Mouse (Mus musculus) lung, embryonic 15.5 days (tissue): ENCODE data around the gene Slc2a13. TPM values are rescaled to one million over a fixed set of nuclear protein-coding genes. Genes with fewer than 3 reads are reported as not detected.

Experiments
- ATAC-seq: fragments of 200-750 bp; cut with Nextera tagmentation; 2 replicates; pipeline ENCODE4 v1.8.0; 2017; ENCODE audit warnings: moderate number of reproducible peaks, borderline replicate concordance; ENCODE audit not compliant: low FRiP score, low TSS enrichment; ENCODE audit errors: extremely low read depth
- H3K27ac ChIP-seq: fragments of 300-500 bp; sonication (generic); 2 replicates; pipeline ENCODE4 v1.5.1; 2015; ENCODE audit warnings: moderate library complexity, mild to moderate bottlenecking, inconsistent platforms
- H3K27me3 ChIP-seq: fragments of 300-500 bp; sonication (generic); 2 replicates; pipeline ENCODE4 v1.6.1; 2015; ENCODE audit warnings: inconsistent platforms
- H3K36me3 ChIP-seq: fragments of 300-500 bp; sonication (generic); 2 replicates; pipeline ENCODE4 v1.6.1; 2015; ENCODE audit warnings: inconsistent platforms
- H3K4me1 ChIP-seq: fragments of 300-500 bp; sonication (generic); 2 replicates; pipeline ENCODE4 v1.6.1; 2015; ENCODE audit warnings: inconsistent platforms
- H3K4me2 ChIP-seq: fragments of 300-500 bp; sonication (generic); 2 replicates; pipeline ENCODE4 v1.6.1; 2015; ENCODE audit warnings: inconsistent platforms, mild to moderate bottlenecking, moderate library complexity
- H3K4me3 ChIP-seq: fragments of 300-500 bp; sonication (generic); 2 replicates; pipeline ENCODE4 v1.5.1; 2015; ENCODE audit warnings: mild to moderate bottlenecking, inconsistent platforms
- H3K9ac ChIP-seq: fragments of 300-500 bp; sonication (generic); 2 replicates; pipeline ENCODE4 v1.6.1; 2015; ENCODE audit warnings: inconsistent platforms
- H3K9me3 ChIP-seq: fragments of 300-500 bp; sonication (generic); 2 replicates; pipeline ENCODE4 v1.6.1; 2016; ENCODE audit warnings: inconsistent platforms
- WGBS: fragments of 180-500 bp; shearing (Covaris S2); methylation state at CpG from one replicate; pipeline ENCODE4 v1.1.7; 2015; 5-methylcytosine and 5-hydroxymethylcytosine counted together
- polyA plus RNA-seq: library from polyadenylated mRNA; unstranded; fragments of >200 nt; fragmentation: Nextera tagmentation; extraction: Ambion mirVana; gene quantifications from 2 replicates; pipeline ENCODE4 v1.2.1, GENCODE M21; 2015

Slc2a13 gene
- polyA plus RNA-seq, 1 experiment from 2014 or later = 1.5 TPM

- Histone ChIP-seq H3K4me3 (no peak overlapping the region), H3K36me3 (no peaks in the 10 kb centered on the region), H3K4me2 (no peak overlapping the region), H3K4me1 (no peaks in the 10 kb centered on the region), H3K27ac (no peak overlapping the region), H3K9ac (no peak overlapping the region), H3K9me3 (no peaks in the 10 kb centered on the region), H3K27me3 (no peaks in the 10 kb centered on the region)
- no peak for ATAC-seq
- 58% methylated on average over 4 of the region's 4 CpGs for WGBS
These were observed 78.0 kb downstream of the Slc2a13 start for GRCm38 (mm10) chr15:91495014-91495413.

- no peak for ATAC-seq
- H3K9ac ChIP-seq = no peak overlapping the region
- no peaks in the 10 kb centered on the region for H3K4me1 ChIP-seq
- no peaks in the 10 kb centered on the region for H3K27me3 ChIP-seq
- H3K4me3 ChIP-seq = no peak overlapping the region
- no peaks in the 10 kb centered on the region for H3K36me3 ChIP-seq
- no peaks in the 10 kb centered on the region for H3K9me3 ChIP-seq
- no peak overlapping the region for H3K4me2 ChIP-seq
- no peak overlapping the region for H3K27ac ChIP-seq
- 88% methylated on average over 14 of the region's 14 CpGs for WGBS
These were observed 93.0 kb downstream of the Slc2a13 start for GRCm38 (mm10) chr15:91479924-91480615.

- no peak overlapping the region for H3K27ac ChIP-seq
These were observed 95.3 kb downstream of the Slc2a13 start for GRCm38 (mm10) chr15:91477766-91478165.

DNA sequence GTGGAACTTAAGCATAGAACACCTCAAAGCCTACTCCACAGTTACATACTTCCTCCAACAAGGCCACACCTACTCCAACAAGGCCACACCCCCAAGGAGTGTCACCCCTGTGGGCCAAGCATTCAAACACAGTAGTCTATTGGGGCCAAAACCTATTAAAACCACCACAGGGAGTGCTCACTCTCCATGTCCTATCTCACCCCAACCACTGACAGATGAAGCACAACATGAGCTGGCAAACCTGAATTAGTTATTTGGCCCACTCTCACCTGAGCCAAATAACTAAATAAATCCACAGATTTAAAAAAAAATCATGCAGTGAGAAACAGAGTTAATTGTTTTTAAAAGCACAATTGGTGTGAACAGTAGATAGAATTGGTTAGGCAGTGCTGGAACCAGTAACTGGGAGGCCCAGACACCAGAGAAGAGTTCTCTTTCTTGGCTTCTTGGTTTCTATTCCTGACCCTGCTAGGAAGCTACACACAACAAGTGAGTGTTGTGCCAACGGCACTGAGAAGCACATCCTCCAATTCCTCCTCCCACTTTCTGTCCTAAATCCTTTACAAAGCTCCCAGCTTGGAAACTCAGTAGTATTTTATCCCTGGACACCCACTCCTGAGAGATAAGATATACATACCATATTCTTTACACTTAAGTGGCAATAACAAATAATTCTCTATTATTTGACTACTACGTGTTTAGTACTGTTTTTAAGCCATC is 99.2 kb downstream of the Slc2a13 start:
- H3K9me3 ChIP-seq = 0 out of 2 replicates have a peak, but pooled peaks cover 4% of the 10 kb centered on the region
- 73% methylated on average over 2 of the region's 2 CpGs for WGBS
- H3K4me2 ChIP-seq = no peak overlapping the region
- no peak overlapping the region for H3K4me3 ChIP-seq
- H3K27ac ChIP-seq = no peak overlapping the region
- ATAC-seq = no peak
- no peak overlapping the region for H3K9ac ChIP-seq
- no peaks in the 10 kb centered on the region for H3K4me1 ChIP-seq
- no peaks in the 10 kb centered on the region for H3K27me3 ChIP-seq
- H3K36me3 ChIP-seq = no peaks in the 10 kb centered on the region

More at GRCm38 (mm10) chr15:91477766-91478165, 95.3 kb downstream of the Slc2a13 start:
- no peak overlapping the region for H3K4me2 ChIP-seq
- ATAC-seq = no peak
- H3K27me3 ChIP-seq = no peaks in the 10 kb centered on the region
- no peaks in the 10 kb centered on the region for H3K4me1 ChIP-seq
- H3K36me3 ChIP-seq = no peaks in the 10 kb centered on the region
- H3K4me3 ChIP-seq = no peak overlapping the region
- WGBS = 31% methylated on average over 5 of the region's 5 CpGs
- 0 out of 2 replicates have a peak, but pooled peaks cover 4% of the 10 kb centered on the region for H3K9me3 ChIP-seq
- no peak overlapping the region for H3K9ac ChIP-seq

GRCm38 (mm10) chr15:91465331-91465730 is 107.7 kb downstream of the Slc2a13 start:
- Histone ChIP-seq H3K27me3 (no peaks in the 10 kb centered on the region), H3K36me3 (no peaks in the 10 kb centered on the region), H3K9me3 (no peaks in the 10 kb centered on the region), H3K9ac (no peak overlapping the region), H3K4me2 (no peak overlapping the region), H3K27ac (no peak overlapping the region), H3K4me1 (peaks cover 5% of the 10 kb centered on the region; the same call in 1 of the 2 replicates), H3K4me3 (no peak overlapping the region)
- 47% methylated on average over 3 of the region's 3 CpGs for whole genome bisulfite sequencing
- ATAC-seq = no peak

DNA sequence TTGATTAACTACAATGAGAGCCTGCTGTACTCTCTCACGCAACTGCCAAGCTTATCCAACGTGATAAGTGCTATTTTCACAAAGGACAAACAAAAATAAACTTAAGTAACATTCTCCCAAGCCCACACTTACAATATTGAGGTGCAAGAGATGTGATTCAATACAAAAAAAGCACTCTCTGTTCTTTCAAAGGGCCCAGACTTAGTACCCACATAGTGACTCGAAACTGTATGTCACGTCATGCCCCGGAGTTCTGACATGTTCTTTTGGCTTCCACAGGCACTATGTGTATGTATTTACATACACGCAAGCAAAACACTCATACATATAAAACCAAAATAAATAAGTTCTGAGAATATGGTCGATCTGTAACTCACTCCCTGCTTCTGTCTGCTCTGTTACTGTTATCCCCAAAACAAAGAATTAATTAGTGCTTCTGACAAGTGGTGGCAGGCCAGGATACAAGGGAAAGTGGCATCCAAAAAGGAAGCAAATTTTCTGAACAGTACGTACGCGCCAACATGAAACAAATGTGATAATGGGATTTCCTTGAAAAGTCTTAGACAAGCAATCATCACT is 109.1 kb downstream of the Slc2a13 start:
- no peaks in the 10 kb centered on the region for H3K36me3 ChIP-seq
- ATAC-seq = peak; percentile 59; the same call in 1 of the 2 replicates
- H3K4me1 ChIP-seq = peaks cover 5% of the 10 kb centered on the region; the same call in 1 of the 2 replicates
- 57% methylated on average over 10 of the region's 10 CpGs for WGBS
- H3K27ac ChIP-seq = no peak overlapping the region
- no peak overlapping the region for H3K9ac ChIP-seq
- H3K4me3 ChIP-seq = no peak overlapping the region
- H3K9me3 ChIP-seq = no peaks in the 10 kb centered on the region
- H3K4me2 ChIP-seq = no peak overlapping the region
- no peaks in the 10 kb centered on the region for H3K27me3 ChIP-seq

DNA sequence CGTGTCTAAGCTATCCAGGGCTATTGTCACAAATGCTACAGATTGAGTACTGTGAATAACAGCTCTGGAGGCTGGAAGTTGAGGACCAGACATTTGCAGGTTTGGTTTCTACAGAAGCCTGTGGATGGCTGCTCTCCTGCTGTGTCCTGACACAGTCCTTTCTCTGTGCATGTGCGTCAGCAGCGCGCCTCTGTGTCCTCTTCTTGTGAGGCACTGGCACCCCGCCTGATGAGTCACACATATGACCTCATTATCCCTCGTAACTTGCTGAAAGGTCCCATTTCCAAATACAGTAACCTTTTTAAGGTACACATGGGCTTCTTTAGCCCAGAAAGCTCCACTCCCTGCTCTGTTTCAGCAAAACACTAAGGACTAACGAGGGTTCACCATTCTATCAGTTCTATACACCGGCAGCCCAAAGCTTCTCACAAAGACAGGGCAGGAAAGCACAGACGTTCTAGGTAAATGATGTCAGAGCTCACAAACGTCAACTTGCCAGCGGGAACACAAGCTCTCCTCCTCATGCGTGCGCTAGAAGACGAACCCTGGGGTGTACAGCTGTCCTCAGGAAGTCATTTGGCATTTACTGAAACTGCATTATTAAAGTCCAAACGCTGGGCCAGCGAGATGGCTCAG is 109.9 kb downstream of the Slc2a13 start:
- no peak for ATAC-seq

GRCm38 (mm10) chr15:91461940-91462339 is 111.1 kb downstream of the Slc2a13 start:
- H3K36me3 ChIP-seq = no peaks in the 10 kb centered on the region
- no peak overlapping the region for H3K4me2 ChIP-seq
- peaks cover 5% of the 10 kb centered on the region; the same call in 1 of the 2 replicates for H3K4me1 ChIP-seq
- no peaks in the 10 kb centered on the region for H3K27me3 ChIP-seq
- H3K9me3 ChIP-seq = no peaks in the 10 kb centered on the region
- no peak overlapping the region for H3K4me3 ChIP-seq
- 39% methylated on average over 2 of the region's 2 CpGs for WGBS
- ATAC-seq = no peak
- no peak overlapping the region for H3K9ac ChIP-seq
- no peak overlapping the region for H3K27ac ChIP-seq

More for the DNA sequence above, 109.9 kb downstream of the Slc2a13 start:
- no peak overlapping the region for H3K4me2 ChIP-seq
- no peaks in the 10 kb centered on the region for H3K9me3 ChIP-seq
- H3K27ac ChIP-seq = no peak overlapping the region
- 52% methylated on average over 16 of the region's 16 CpGs for WGBS
- H3K9ac ChIP-seq = no peak overlapping the region
- H3K4me1 ChIP-seq = peaks cover 5% of the 10 kb centered on the region; the same call in 1 of the 2 replicates
- no peaks in the 10 kb centered on the region for H3K36me3 ChIP-seq
- H3K27me3 ChIP-seq = no peaks in the 10 kb centered on the region
- no peak overlapping the region for H3K4me3 ChIP-seq

GRCm38 (mm10) chr15:91457202-91457601 is 115.9 kb downstream of the Slc2a13 start:
- no peaks in the 10 kb centered on the region for H3K36me3 ChIP-seq
- H3K4me1 ChIP-seq = no peaks in the 10 kb centered on the region
- H3K9me3 ChIP-seq = no peaks in the 10 kb centered on the region
- ATAC-seq = no peak
- WGBS = 37% methylated on average over 2 of the region's 2 CpGs
- H3K27me3 ChIP-seq = no peaks in the 10 kb centered on the region
- no peak overlapping the region for H3K4me2 ChIP-seq
- no peak overlapping the region for H3K9ac ChIP-seq
- no peak overlapping the region for H3K4me3 ChIP-seq
- H3K27ac ChIP-seq = no peak overlapping the region

DNA sequence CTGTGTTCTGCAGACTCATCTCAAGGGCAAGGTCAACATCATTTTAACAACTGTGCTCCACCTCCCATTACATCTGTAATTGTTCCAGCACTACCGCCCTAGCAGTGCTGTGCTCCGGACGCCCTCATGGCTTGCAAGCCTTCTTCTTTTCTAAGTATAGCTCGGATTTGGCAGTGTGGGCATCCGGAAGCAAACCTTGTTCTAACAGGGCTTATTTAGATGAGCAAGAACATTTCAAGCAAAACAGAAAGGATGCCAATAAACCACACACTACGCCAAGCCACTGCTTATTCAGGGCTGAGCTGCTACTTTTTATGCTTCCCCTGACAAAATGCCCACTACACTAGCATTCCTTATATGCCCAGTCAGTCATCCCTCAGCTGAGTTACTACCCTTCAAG is 127.7 kb downstream of the Slc2a13 start:
- Histone ChIP-seq H3K4me1 (no peaks in the 10 kb centered on the region), H3K4me2 (no peak overlapping the region), H3K4me3 (no peak overlapping the region), H3K36me3 (no peaks in the 10 kb centered on the region), H3K9me3 (no peaks in the 10 kb centered on the region), H3K27ac (no peak overlapping the region), H3K9ac (no peak overlapping the region), H3K27me3 (no peaks in the 10 kb centered on the region)
- 72% methylated on average over 6 of the region's 6 CpGs for WGBS
- ATAC-seq = no peak

DNA sequence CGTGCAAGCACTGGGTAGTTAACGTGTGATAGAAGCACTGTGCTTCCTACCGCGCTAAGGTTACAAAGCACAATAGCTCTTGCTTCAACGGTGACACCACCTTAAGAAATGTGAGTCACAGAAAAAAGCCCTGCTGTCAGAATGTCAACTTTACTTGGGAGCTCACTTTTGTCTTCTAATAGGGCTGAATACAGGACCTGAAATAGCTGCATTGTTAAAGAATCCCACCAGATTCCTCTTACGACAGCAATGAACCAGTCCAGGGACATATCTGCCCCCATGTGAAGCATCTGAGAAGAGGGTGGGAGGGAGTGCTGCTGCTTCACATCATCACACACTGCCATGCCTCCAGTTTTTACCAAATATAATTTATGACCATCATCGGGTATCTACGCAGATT is 129.6 kb downstream of the Slc2a13 start:
- Histone ChIP-seq H3K9me3 (no peaks in the 10 kb centered on the region), H3K4me2 (no peak overlapping the region), H3K27me3 (no peaks in the 10 kb centered on the region), H3K9ac (no peak overlapping the region), H3K27ac (no peak overlapping the region), H3K36me3 (no peaks in the 10 kb centered on the region), H3K4me1 (no peaks in the 10 kb centered on the region), H3K4me3 (no peak overlapping the region)
- no peak for ATAC-seq
- 88% methylated on average over 8 of the region's 8 CpGs for WGBS
